Mouse (Mus musculus) embryonic facial prominence, embryonic 14.5 days (tissue): ENCODE data around the gene Ptgs1. TPM values are rescaled to one million over a fixed set of nuclear protein-coding genes. Genes with fewer than 3 reads are reported as not detected.

Experiments
- ATAC-seq: fragments of 200-750 bp; cut with Nextera tagmentation; 2 replicates; pipeline ENCODE4 v1.8.0; 2017; ENCODE audit warnings: low read depth, moderate number of reproducible peaks, moderate TSS enrichment
- DNase-seq: peaks from one replicate; pipeline ENCODE4 v3.0.0-alpha.2; 2015; ENCODE audit warnings: low spot score
- H3K27ac ChIP-seq: fragments of 300-500 bp; sonication (generic); replicated peaks from 2 replicates; pipeline ENCODE4 v1.5.1; 2014; ENCODE audit warnings: low read depth, mild to moderate bottlenecking, low read length, moderate library complexity
- H3K27me3 ChIP-seq: fragments of 300-500 bp; sonication (generic); replicated peaks from 2 replicates; pipeline ENCODE4 v1.6.1; 2014; ENCODE audit warnings: low read length; ENCODE audit not compliant: control insufficient read depth, insufficient read depth
- H3K36me3 ChIP-seq: fragments of 300-500 bp; sonication (generic); 2 replicates; pipeline ENCODE4 v1.6.1; 2014; ENCODE audit warnings: low read length, mixed read lengths; ENCODE audit not compliant: control insufficient read depth, insufficient read depth
- H3K4me1 ChIP-seq: fragments of 300-500 bp; sonication (generic); 2 replicates; pipeline ENCODE4 v1.6.1; 2014; ENCODE audit warnings: antibody characterized with exemption, low read length; ENCODE audit not compliant: control insufficient read depth, insufficient read depth
- H3K4me2 ChIP-seq: fragments of 300-500 bp; sonication (generic); 2 replicates; pipeline ENCODE4 v1.6.1; 2014; ENCODE audit warnings: low read depth, mild to moderate bottlenecking, low read length, moderate library complexity, mixed read lengths
- H3K4me3 ChIP-seq: fragments of 300-500 bp; sonication (generic); 2 replicates; pipeline ENCODE4 v1.5.1; 2014; ENCODE audit warnings: low read depth, mild to moderate bottlenecking, low read length
- H3K9ac ChIP-seq: fragments of 300-500 bp; sonication (generic); 2 replicates; pipeline ENCODE4 v1.6.1; 2014; ENCODE audit warnings: low read depth, mild to moderate bottlenecking, low read length, moderate library complexity, mixed read lengths
- H3K9me3 ChIP-seq: fragments of 300-500 bp; sonication (generic); 2 replicates; pipeline ENCODE4 v1.6.1; 2016; ENCODE audit warnings: low read length; ENCODE audit not compliant: control insufficient read depth
- WGBS: fragments of 180-500 bp; shearing (Covaris S2); extraction: QIAGEN DNeasy Blood & Tissue Kit; methylation state at CpG from one replicate; pipeline ENCODE4 v1.1.7; 2014; 5-methylcytosine and 5-hydroxymethylcytosine counted together
- polyA plus RNA-seq: library from polyadenylated mRNA; unstranded; fragments of >200 nt; fragmentation: Nextera tagmentation; extraction: Ambion mirVana; gene quantifications from 2 replicates; pipeline ENCODE4 v1.2.1, GENCODE M21; 2014

Gene Ptgs1
- polyA plus RNA-seq, 1 experiment from 2014 or later, result 15.6 TPM

DNA sequence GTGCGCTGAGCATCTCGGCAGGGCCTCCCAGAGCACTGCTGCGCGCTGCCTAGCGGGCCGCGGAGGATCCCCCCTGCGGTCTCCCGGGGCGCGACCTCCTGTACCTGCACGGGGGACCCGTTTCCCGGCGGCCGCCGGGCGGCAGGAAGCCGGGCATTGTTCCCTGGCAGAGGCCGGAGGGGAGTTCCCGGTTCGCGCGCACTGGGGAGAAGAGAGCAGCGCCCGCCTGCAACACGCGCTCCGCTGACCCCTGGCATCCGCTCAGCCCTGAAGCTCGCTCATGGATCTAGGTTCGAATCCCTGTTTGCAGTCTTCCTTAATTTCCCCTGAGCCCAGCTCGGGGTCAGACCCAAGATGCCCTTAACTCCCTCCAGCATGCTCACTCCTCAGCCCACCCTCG lies 19.4 kb upstream of the Ptgs1 start:
- Histone ChIP-seq H3K4me1 (peaks cover 8% of the 10 kb centered on the region), H3K27me3 (peaks cover 13% of the 10 kb centered on the region), H3K9ac (0 out of 2 replicates have a peak overlapping the region, but pooled peaks have one; percentile 9), H3K27ac (no peak overlapping the region), H3K9me3 (no peaks in the 10 kb centered on the region), H3K4me2 (peak overlapping the region; percentile 13; the same call in 1 of the 2 replicates), H3K4me3 (no peak overlapping the region; the same call in 1 of the 2 replicates), H3K36me3 (no peaks in the 10 kb centered on the region)
- no peak for DNase-seq
- no peak for ATAC-seq
- WGBS, result 7% methylated on average over 26 of the region's 34 CpGs

DNA sequence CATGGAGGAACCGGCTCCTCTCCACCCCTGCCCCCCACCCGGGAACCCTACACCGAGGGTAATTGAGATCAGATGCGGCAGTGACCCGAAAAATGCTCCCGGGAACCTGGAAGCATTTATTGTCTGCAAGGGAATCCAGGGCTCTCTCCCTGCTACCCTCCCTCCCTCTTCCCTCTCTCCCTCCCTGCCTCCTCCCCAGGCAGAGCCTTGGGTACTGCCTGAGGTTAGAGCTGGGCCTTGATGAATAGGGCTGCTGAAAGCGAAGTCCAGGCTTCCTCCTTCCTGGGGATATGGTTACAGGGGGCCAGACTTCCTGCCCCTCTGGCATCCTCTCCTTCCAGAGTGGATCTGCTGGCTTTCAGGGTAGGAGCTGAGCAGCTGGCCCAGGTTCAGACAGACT lies 18.4 kb upstream of the Ptgs1 start:
- Histone ChIP-seq H3K4me1 (peaks cover 9% of the 10 kb centered on the region), H3K4me2 (no peak overlapping the region), H3K9me3 (no peaks in the 10 kb centered on the region), H3K27ac (no peak overlapping the region), H3K27me3 (peaks cover 13% of the 10 kb centered on the region), H3K9ac (no peak overlapping the region), H3K36me3 (no peaks in the 10 kb centered on the region), H3K4me3 (no peak overlapping the region)
- DNase-seq (peak; percentile 65), ATAC-seq (peak; percentile 34; the same call in 1 of the 2 replicates)
- 3% methylated on average over 7 of the region's 7 CpGs for WGBS

DNA sequence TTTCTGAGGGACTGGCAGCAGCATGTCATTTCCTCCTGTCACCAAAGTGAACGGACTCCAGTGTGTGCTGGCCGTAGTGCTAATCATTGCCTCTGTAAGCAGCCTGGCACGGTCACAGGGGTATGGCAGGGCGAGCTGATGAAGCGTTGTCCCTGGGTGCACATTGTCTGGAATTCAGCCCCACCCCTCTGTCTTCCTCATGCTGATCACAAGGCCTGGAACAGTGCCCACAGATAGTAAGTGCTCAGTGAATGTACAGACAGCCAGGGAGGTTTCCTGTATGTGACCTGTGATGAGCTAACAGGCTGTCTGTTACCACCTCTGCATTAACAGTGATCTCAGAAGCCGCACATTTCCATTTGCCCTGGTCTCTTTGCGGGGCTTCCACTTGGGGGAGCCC lies 17.1 kb upstream of the Ptgs1 start:
- H3K4me1 ChIP-seq, result peaks cover 21% of the 10 kb centered on the region
- H3K27ac ChIP-seq, result no peak overlapping the region

DNA sequence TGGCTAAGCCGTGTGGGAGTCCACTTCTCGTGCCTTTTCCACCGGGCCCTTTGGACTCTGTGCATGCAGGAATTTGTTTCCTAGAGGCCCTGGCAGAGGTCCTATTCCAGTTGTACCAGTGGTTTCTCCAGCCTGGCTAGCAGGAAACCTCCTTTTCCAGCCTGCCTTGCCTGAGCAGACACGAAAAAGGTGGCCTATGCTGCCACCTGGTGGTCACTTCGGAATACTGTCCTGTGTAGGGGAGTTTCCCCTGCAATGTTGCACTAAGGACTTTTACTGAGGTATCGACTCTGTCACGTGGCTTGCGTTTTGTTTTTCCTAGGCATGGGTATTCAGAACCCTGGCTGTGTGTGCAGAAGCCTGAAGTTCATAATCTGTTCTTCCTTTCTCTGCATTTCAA lies 16.2 kb upstream of the Ptgs1 start:
- peaks cover 21% of the 10 kb centered on the region for H3K4me1 ChIP-seq
- H3K9me3 ChIP-seq, result no peaks in the 10 kb centered on the region
- DNase-seq, result peak; percentile 90
- ATAC-seq, result peak; percentile 80
- peaks cover 13% of the 10 kb centered on the region for H3K27me3 ChIP-seq
- 2% methylated on average over 8 of the region's 8 CpGs for WGBS
- H3K27ac ChIP-seq, result no peak overlapping the region
- H3K4me3 ChIP-seq, result no peak overlapping the region
- no peak overlapping the region for H3K9ac ChIP-seq
- no peaks in the 10 kb centered on the region for H3K36me3 ChIP-seq
- peak overlapping the region; percentile 30; the same call in 1 of the 2 replicates for H3K4me2 ChIP-seq

More for the DNA sequence above, 17.1 kb upstream of the Ptgs1 start:
- H3K36me3 ChIP-seq, result no peaks in the 10 kb centered on the region
- DNase-seq (peak; percentile 44), ATAC-seq (no peak)
- no peaks in the 10 kb centered on the region for H3K9me3 ChIP-seq
- H3K4me3 ChIP-seq, result no peak overlapping the region
- no peak overlapping the region for H3K9ac ChIP-seq
- 40% methylated on average over 7 of the region's 7 CpGs for WGBS
- H3K27me3 ChIP-seq, result peaks cover 13% of the 10 kb centered on the region
- H3K4me2 ChIP-seq, result no peak overlapping the region

DNA sequence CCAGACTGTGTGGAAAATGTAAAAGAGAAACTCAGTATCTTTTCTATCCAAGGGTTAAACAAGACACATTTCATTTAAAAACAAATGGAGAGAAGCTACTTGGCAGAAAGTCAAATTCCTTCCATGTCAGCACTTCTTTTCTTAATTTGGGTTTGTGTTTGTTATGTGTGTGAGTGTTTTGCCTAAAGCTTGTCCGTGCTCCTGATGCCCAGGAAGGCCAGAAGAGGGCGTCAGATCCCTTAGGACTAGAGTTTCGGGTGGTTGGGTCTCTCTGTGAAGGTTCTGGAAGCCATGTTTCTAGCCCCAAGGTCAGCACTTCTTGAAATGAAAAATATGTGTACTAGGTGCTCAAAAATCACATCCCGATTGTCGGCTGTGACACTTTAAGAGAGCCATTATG lies 15.8 kb upstream of the Ptgs1 start:
- Histone ChIP-seq H3K4me2 (peak overlapping the region; percentile 30; the same call in 1 of the 2 replicates), H3K27ac (no peak overlapping the region), H3K27me3 (peaks cover 13% of the 10 kb centered on the region), H3K36me3 (no peaks in the 10 kb centered on the region), H3K4me1 (peaks cover 21% of the 10 kb centered on the region), H3K9me3 (no peaks in the 10 kb centered on the region), H3K4me3 (no peak overlapping the region), H3K9ac (no peak overlapping the region)
- WGBS, result 50% methylated on average over 5 of the region's 5 CpGs
- DNase-seq, result peak; percentile 44
- no peak for ATAC-seq

DNA sequence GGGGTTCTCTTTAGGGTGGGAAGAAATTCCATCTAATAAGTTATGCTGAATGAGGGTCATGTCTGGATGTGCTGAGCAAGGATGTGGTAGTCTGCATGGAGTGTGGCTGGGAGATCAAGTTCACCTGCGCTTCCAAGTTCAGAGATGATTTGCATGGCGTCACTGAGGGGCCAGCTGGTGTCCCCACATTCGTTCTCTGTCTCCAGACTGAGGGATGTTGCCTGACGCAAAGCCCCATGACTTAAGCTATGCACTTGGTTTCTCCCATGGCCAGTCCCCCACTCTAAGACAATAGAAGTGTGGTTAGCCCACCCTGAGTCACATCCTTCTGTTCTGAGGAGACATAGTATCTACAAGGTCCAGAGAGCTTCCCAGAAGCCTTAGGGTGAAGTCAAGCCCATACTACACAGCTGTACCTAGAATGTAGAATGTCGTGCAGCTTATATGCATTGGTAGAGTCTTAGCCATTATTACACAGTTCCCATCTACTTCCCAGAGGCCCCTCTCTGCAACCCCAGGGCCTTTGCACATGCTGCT lies 15.0 kb upstream of the Ptgs1 start:
- ATAC-seq (no peak), DNase-seq (no peak)
- no peaks in the 10 kb centered on the region for H3K9me3 ChIP-seq
- H3K27me3 ChIP-seq, result peaks cover 6% of the 10 kb centered on the region
- H3K9ac ChIP-seq, result no peak overlapping the region
- H3K27ac ChIP-seq, result no peak overlapping the region
- no peak overlapping the region for H3K4me3 ChIP-seq
- no peaks in the 10 kb centered on the region for H3K36me3 ChIP-seq
- peaks cover 21% of the 10 kb centered on the region for H3K4me1 ChIP-seq
- 89% methylated on average over 5 of the region's 5 CpGs for WGBS
- H3K4me2 ChIP-seq, result no peak overlapping the region

DNA sequence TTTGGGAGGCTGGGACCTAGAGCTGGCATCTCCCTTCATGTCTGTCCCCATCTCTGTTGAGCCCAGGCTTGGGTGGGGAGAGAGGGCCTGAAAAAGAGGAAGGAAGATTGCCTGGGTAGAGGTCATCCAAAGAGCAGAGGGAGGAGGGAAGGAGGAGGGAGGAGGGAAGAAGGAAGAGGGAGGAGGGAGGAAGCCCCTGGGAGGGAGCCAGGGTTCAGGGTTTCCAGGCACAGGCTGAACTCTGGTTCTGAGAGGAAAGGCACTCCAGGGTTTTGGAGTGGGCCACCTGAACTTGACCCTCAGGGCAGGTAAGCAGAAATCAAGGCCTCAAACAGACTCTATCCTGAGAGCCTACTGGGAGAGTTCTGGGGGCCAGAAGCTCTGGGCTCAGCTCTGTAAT lies 13.7 kb upstream of the Ptgs1 start:
- ATAC-seq, result no peak
- H3K4me1 ChIP-seq, result peaks cover 17% of the 10 kb centered on the region
- DNase-seq, result no peak
- H3K27ac ChIP-seq, result 0 out of 2 replicates have a peak overlapping the region, but pooled peaks have one; percentile 30
- H3K9ac ChIP-seq, result no peak overlapping the region
- no peak overlapping the region for H3K4me3 ChIP-seq
- H3K27me3 ChIP-seq, result no peaks in the 10 kb centered on the region; the same call in 1 of the 2 replicates
- H3K36me3 ChIP-seq, result no peaks in the 10 kb centered on the region
- H3K9me3 ChIP-seq, result no peaks in the 10 kb centered on the region
- no peak overlapping the region for H3K4me2 ChIP-seq

DNA sequence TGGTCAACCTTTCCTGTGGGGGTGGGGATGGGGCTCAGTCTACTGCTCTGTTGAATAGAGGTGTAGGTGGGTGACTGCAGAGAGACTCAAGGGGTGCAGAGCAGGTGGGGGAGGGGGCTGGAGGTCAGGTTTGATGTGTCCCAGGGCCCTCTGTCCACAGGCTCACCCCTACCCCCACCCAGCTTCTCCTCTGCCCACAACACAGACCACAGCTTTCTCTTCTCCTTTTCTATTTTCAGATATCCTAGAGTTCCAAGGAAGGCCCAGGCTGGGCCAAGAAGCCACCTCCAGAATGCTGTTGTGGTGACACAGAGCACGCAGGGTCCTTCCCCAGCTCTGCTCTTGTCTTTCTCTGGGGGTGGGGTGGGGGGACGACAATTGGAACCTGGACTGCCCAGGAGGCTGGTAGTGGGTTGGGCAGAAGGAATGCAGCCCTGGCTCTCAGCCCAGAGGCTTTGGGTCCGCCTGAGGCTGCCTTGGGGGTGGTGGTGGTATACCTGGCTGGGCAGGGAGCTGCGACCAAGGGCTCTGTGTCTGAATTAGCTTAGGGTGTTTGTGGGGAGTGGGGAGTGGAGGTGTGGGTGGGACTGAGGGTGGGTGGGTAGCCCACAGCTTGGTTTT lies 13.2 kb upstream of the Ptgs1 start:
- DNase-seq (peak; percentile 56), ATAC-seq (peak; percentile 64)
- no peak overlapping the region for H3K4me3 ChIP-seq
- no peak overlapping the region for H3K9ac ChIP-seq
- 29% methylated on average over 4 of the region's 4 CpGs for WGBS
- no peaks in the 10 kb centered on the region for H3K9me3 ChIP-seq
- H3K4me2 ChIP-seq, result no peak overlapping the region
- H3K4me1 ChIP-seq, result peaks cover 12% of the 10 kb centered on the region
- H3K27ac ChIP-seq, result peak overlapping the region; percentile 30
- no peaks in the 10 kb centered on the region for H3K36me3 ChIP-seq
- H3K27me3 ChIP-seq, result no peaks in the 10 kb centered on the region
